Mouse (Mus musculus) testis, adult 2 months (tissue): ENCODE measurements around the gene Fut2. TPM values are rescaled to one million over a fixed set of nuclear protein-coding genes. Genes with fewer than 3 reads are reported as not detected.
A peak's percentile ranks its signal among the peaks of the same experiment; 100 is the strongest.

Experiments used
- H3K27ac ChIP-seq: fragments of 200-500 bp; 2 replicates; pipeline ENCODE4 v1.5.1; 2012; ENCODE audit warnings: low read depth, low read length; ENCODE audit not compliant: control insufficient read depth, insufficient read depth
- H3K27me3 ChIP-seq: fragments of 200-500 bp; 2 replicates; pipeline ENCODE4 v1.6.1; 2012; ENCODE audit warnings: mild to moderate bottlenecking, low read length, moderate library complexity; ENCODE audit not compliant: control insufficient read depth, insufficient read depth
- H3K36me3 ChIP-seq: fragments of 200-500 bp; 2 replicates; pipeline ENCODE4 v1.6.1; 2012; ENCODE audit warnings: mild to moderate bottlenecking, low read length; ENCODE audit not compliant: control insufficient read depth, insufficient read depth
- H3K4me1 ChIP-seq: fragments of 200-500 bp; 2 replicates; pipeline ENCODE4 v1.6.1; 2012; ENCODE audit warnings: low read length; ENCODE audit not compliant: control insufficient read depth, insufficient read depth
- H3K4me3 ChIP-seq: fragments of 200-500 bp; 2 replicates; pipeline ENCODE4 v1.5.1; 2012; ENCODE audit warnings: low read depth, mild to moderate bottlenecking, low read length, moderate library complexity, mixed read lengths; ENCODE audit not compliant: control insufficient read depth
- CTCF ChIP-seq: fragments of 200-500 bp; IDR thresholded peaks from 2 replicates; pipeline ENCODE4 v1.5.1; 2012; ENCODE audit warnings: low read depth, mild to moderate bottlenecking, inconsistent platforms, low read length, moderate library complexity; ENCODE audit not compliant: control insufficient read depth, insufficient read depth, insufficient replicate concordance
- POLR2A ChIP-seq: fragments of 200-500 bp; IDR thresholded peaks from 2 replicates; pipeline ENCODE4 v1.6.1; 2012; ENCODE audit warnings: low read depth, mild to moderate bottlenecking, inconsistent platforms, low read length, moderate library complexity; ENCODE audit not compliant: control insufficient read depth
- polyA plus RNA-seq: library from polyadenylated mRNA; depleted of rRNA; stranded (reverse); fragments of >200 nt; gene quantifications from 2 replicates; pipeline ENCODE4 v1.2.3, GENCODE M21; 2012; rRNA removed

Gene Fut2
- 0.37 and 0.42 TPM in 2 replicates for polyA plus RNA-seq

DNA sequence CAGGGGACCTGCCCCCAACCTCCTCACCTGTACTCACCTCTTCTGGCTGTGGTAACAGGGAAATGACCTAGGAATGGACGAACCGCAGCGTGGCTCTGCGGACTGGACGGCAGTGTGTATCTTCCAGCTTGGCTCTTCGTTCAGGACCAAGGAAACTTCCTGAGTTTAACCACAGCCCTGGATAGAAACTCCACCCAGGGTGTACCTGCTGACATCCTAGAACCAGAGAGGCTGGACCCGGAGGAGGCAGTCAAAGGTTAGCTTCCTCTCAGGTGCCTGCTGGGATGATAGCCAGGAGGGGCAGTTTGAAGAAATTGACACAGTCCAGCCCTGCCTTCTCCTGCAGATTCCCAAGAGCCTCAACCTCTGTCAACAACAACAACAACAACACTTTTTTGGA lies at the start of gene Fut2:
Gene Fut2, minus strand, starts transcription at position 234 of the 400 bp plus-strand sequence.
- H3K27me3 ChIP-seq: no peaks in the 10 kb centered on the region
- no peak for TF ChIP-seq POLR2A
- TF ChIP-seq CTCF: no peak
- H3K36me3 ChIP-seq: no peaks in the 10 kb centered on the region
- H3K27ac ChIP-seq: no peak within 1 kb of the TSS
- no peaks in the 10 kb centered on the region for H3K4me1 ChIP-seq
- H3K4me3 ChIP-seq: no peak within 1 kb of the TSS

- H3K4me1 ChIP-seq: peaks cover 22% of the 10 kb centered on the region
- peak within 1 kb of the TSS; percentile 94 for H3K4me3 ChIP-seq
- H3K27ac ChIP-seq: peak within 1 kb of the TSS; percentile 75
- TF ChIP-seq CTCF (no peak), POLR2A (peak; percentile 62; the same call in 1 of the 2 replicates)
- no peaks in the 10 kb centered on the region for H3K27me3 ChIP-seq
- H3K36me3 ChIP-seq: peaks cover 4% of the 10 kb centered on the region
Measured at GRCm38 (mm10) chr7:45715090-45715708, 49.0 kb upstream of the Fut2 start, which contains the start of gene Rpl18. Rpl18 (plus strand) TSS chr7:45715457.

- no peaks in the 10 kb centered on the region for H3K27me3 ChIP-seq
- peaks cover 4% of the 10 kb centered on the region for H3K36me3 ChIP-seq
- peak overlapping the region; percentile 75 for H3K27ac ChIP-seq
- H3K4me1 ChIP-seq: peaks cover 23% of the 10 kb centered on the region
- no peak for TF ChIP-seq POLR2A
- TF ChIP-seq CTCF: no peak
- peak overlapping the region; percentile 94 for H3K4me3 ChIP-seq
Measured at GRCm38 (mm10) chr7:45714630-45715089, 48.5 kb upstream of the Fut2 start.

GRCm38 (mm10) chr7:45713881-45714520 lies 47.8 kb upstream of the Fut2 start:
- Histone ChIP-seq H3K4me3 (peak overlapping the region; percentile 94), H3K27ac (peak overlapping the region; percentile 75), H3K27me3 (no peaks in the 10 kb centered on the region), H3K36me3 (peaks cover 4% of the 10 kb centered on the region), H3K4me1 (peaks cover 26% of the 10 kb centered on the region)
- no peak for TF ChIP-seq CTCF
- no peak; the same call in 1 of the 2 replicates for TF ChIP-seq POLR2A

GRCm38 (mm10) chr7:45713396-45713795 lies 47.2 kb upstream of the Fut2 start:
- Histone ChIP-seq H3K27me3 (no peaks in the 10 kb centered on the region), H3K27ac (peak overlapping the region; percentile 19; the same call in 1 of the 2 replicates), H3K36me3 (peaks cover 4% of the 10 kb centered on the region), H3K4me1 (peaks cover 31% of the 10 kb centered on the region), H3K4me3 (no peak overlapping the region)
- TF ChIP-seq POLR2A (no peak), CTCF (no peak)

- peaks cover 42% of the 10 kb centered on the region for H3K4me1 ChIP-seq
- H3K36me3 ChIP-seq: peaks cover 4% of the 10 kb centered on the region
- no peak for TF ChIP-seq CTCF
- TF ChIP-seq POLR2A: no peak
- H3K4me3 ChIP-seq: peak overlapping the region; percentile 14; the same call in 1 of the 2 replicates
- peak overlapping the region; percentile 47 for H3K27ac ChIP-seq
- no peaks in the 10 kb centered on the region for H3K27me3 ChIP-seq
Measured at GRCm38 (mm10) chr7:45712022-45712757, 46.0 kb upstream of the Fut2 start.
